Mouse (Mus musculus): Measurements from ENCODE around the gene Dusp27. TPM values are rescaled to one million over a fixed set of nuclear protein-coding genes. Genes with fewer than 3 reads are reported as not detected.

The Dusp27 gene
- total RNA-seq, 4 experiments from 2014 or later, result 36.3 to 55.0 (median 43.5) TPM

Other genes with a start within 250 kb of the Dusp27 start
- 10 to 100 TPM in 3 of 4 experiments, 1 to 10 TPM in 1; 9.7 to 16.5 (median 11.5) TPM for gene Pou2f1, start 125.2 kb downstream of the Dusp27 start, total RNA-seq (2022)
- gene Gpa33, start 2.3 kb upstream of the Dusp27 start, total RNA-seq (2022), result not detected
- gene Mael, start 110.8 kb upstream of the Dusp27 start, total RNA-seq (2022), result not detected
- 1 to 10 TPM; 2.7 to 3.2 (median 2.9) TPM for gene Ildr2, start 126.2 kb upstream of the Dusp27 start, total RNA-seq (2022)

Data from heart, adult 8-10 months (tissue).